Mouse (Mus musculus) heart, embryonic 10.5 days (tissue): ENCODE measurements at regions not wholly inside any gene's neighbourhood (a gene's known extent, or its start where the extent isn't known, plus 50 kb on each side); places are given as distances from the start of the nearest gene placed in this dataset.

Experiments used
- DNase-seq: peaks from one replicate; pipeline ENCODE4 v3.0.0-alpha.2; 2017; ENCODE audit warnings: low spot score
- H3K27ac ChIP-seq: fragments of 300-500 bp; sonication (generic); 2 replicates; pipeline ENCODE4 v1.5.1; 2016; ENCODE audit warnings: mild to moderate bottlenecking
- H3K27me3 ChIP-seq: fragments of 300-500 bp; sonication (generic); 2 replicates; pipeline ENCODE4 v1.6.1; 2016; ENCODE audit warnings: mild to moderate bottlenecking; ENCODE audit not compliant: poor library complexity, insufficient read depth, severe bottlenecking
- H3K36me3 ChIP-seq: fragments of 300-500 bp; sonication (generic); 2 replicates; pipeline ENCODE4 v1.6.1; 2016; ENCODE audit warnings: mild to moderate bottlenecking, moderate library complexity
- H3K4me1 ChIP-seq: fragments of 300-500 bp; sonication (generic); 2 replicates; pipeline ENCODE4 v1.6.1; 2016; ENCODE audit warnings: mild to moderate bottlenecking
- H3K4me3 ChIP-seq: fragments of 300-500 bp; sonication (generic); 2 replicates; pipeline ENCODE4 v1.5.1; 2016; ENCODE audit warnings: mild to moderate bottlenecking, moderate library complexity
- H3K9me3 ChIP-seq: fragments of 300-500 bp; sonication (generic); 2 replicates; pipeline ENCODE4 v1.6.1; 2016; ENCODE audit warnings: mild to moderate bottlenecking, moderate library complexity
- WGBS: fragments of 180-500 bp; shearing (Covaris S2); methylation state at CpG from one replicate; pipeline ENCODE4 v1.1.7; 2016; 5-methylcytosine and 5-hydroxymethylcytosine counted together

- WGBS: 80% methylated on average over 7 of the region's 7 CpGs
- H3K27ac ChIP-seq: no peak overlapping the region
- H3K36me3 ChIP-seq: no peaks in the 10 kb centered on the region
- H3K9me3 ChIP-seq: no peaks in the 10 kb centered on the region
- H3K4me1 ChIP-seq: no peaks in the 10 kb centered on the region
- H3K4me3 ChIP-seq: no peak overlapping the region
- no peak for DNase-seq
- no peaks in the 10 kb centered on the region for H3K27me3 ChIP-seq
Observed at GRCm38 (mm10) chr12:77807674-77808073, 386.4 kb upstream of the Gm6657 start.

GRCm38 (mm10) chr12:77811276-77811675 lies 382.8 kb upstream of the Gm6657 start:
- no peak overlapping the region for H3K27ac ChIP-seq

GRCm38 (mm10) chr12:77819456-77819855 lies 374.6 kb upstream of the Gm6657 start:
- Histone ChIP-seq H3K4me3 (no peak overlapping the region), H3K9me3 (no peaks in the 10 kb centered on the region; the same call in 1 of the 2 replicates), H3K4me1 (0 out of 2 replicates have a peak, but pooled peaks cover 2% of the 10 kb centered on the region), H3K27me3 (no peaks in the 10 kb centered on the region), H3K27ac (no peak overlapping the region), H3K36me3 (no peaks in the 10 kb centered on the region)
- WGBS: 92% methylated on average over 16 of the region's 16 CpGs
- DNase-seq: no peak

More at GRCm38 (mm10) chr12:77811276-77811675, 382.8 kb upstream of the Gm6657 start:
- DNase-seq: no peak
- no peaks in the 10 kb centered on the region for H3K27me3 ChIP-seq
- WGBS: 52% methylated on average over 2 of the region's 2 CpGs
- no peaks in the 10 kb centered on the region for H3K9me3 ChIP-seq
- H3K4me1 ChIP-seq: no peaks in the 10 kb centered on the region
- H3K36me3 ChIP-seq: no peaks in the 10 kb centered on the region
- H3K4me3 ChIP-seq: no peak overlapping the region

GRCm38 (mm10) chr12:77823381-77824030 lies 370.5 kb upstream of the Gm6657 start:
- no peak overlapping the region for H3K27ac ChIP-seq
- H3K36me3 ChIP-seq: no peaks in the 10 kb centered on the region
- no peaks in the 10 kb centered on the region for H3K27me3 ChIP-seq
- DNase-seq: no peak
- no peak overlapping the region for H3K4me3 ChIP-seq
- H3K9me3 ChIP-seq: no peaks in the 10 kb centered on the region
- 40% methylated on average over 3 of the region's 3 CpGs for WGBS
- H3K4me1 ChIP-seq: 0 out of 2 replicates have a peak, but pooled peaks cover 2% of the 10 kb centered on the region

- Histone ChIP-seq H3K27me3 (no peaks in the 10 kb centered on the region), H3K9me3 (no peaks in the 10 kb centered on the region), H3K27ac (no peak overlapping the region), H3K4me1 (no peaks in the 10 kb centered on the region), H3K36me3 (no peaks in the 10 kb centered on the region), H3K4me3 (no peak overlapping the region)
- 93% methylated on average over 9 of the region's 9 CpGs for WGBS
- no peak for DNase-seq
Observed at GRCm38 (mm10) chr12:77833411-77834169, 360.5 kb upstream of the Gm6657 start.

GRCm38 (mm10) chr12:77834891-77835290 lies 359.2 kb upstream of the Gm6657 start:
- H3K36me3 ChIP-seq: no peaks in the 10 kb centered on the region
- no peaks in the 10 kb centered on the region for H3K4me1 ChIP-seq
- H3K27ac ChIP-seq: no peak overlapping the region
- no peaks in the 10 kb centered on the region for H3K27me3 ChIP-seq
- no peak for DNase-seq
- H3K4me3 ChIP-seq: no peak overlapping the region
- no peaks in the 10 kb centered on the region for H3K9me3 ChIP-seq
- 84% methylated on average over 1 of the region's 1 CpGs for WGBS

GRCm38 (mm10) chr12:77836231-77836630 lies 357.8 kb upstream of the Gm6657 start:
- WGBS: 72% methylated on average over 2 of the region's 2 CpGs
- no peaks in the 10 kb centered on the region for H3K9me3 ChIP-seq
- H3K4me1 ChIP-seq: no peaks in the 10 kb centered on the region
- no peak overlapping the region for H3K4me3 ChIP-seq
- no peak overlapping the region for H3K27ac ChIP-seq
- no peaks in the 10 kb centered on the region for H3K27me3 ChIP-seq
- DNase-seq: peak; percentile 36
- no peaks in the 10 kb centered on the region for H3K36me3 ChIP-seq

- Histone ChIP-seq H3K27ac (no peak overlapping the region), H3K9me3 (no peaks in the 10 kb centered on the region), H3K4me1 (peaks cover 1% of the 10 kb centered on the region), H3K4me3 (no peak overlapping the region), H3K36me3 (no peaks in the 10 kb centered on the region), H3K27me3 (no peaks in the 10 kb centered on the region)
- 73% methylated on average over 7 of the region's 7 CpGs for WGBS
- DNase-seq: peak; percentile 10
Observed at GRCm38 (mm10) chr12:77841844-77842415, 352.1 kb upstream of the Gm6657 start.

- Histone ChIP-seq H3K27me3 (no peaks in the 10 kb centered on the region), H3K9me3 (no peaks in the 10 kb centered on the region), H3K27ac (peak overlapping the region; percentile 70), H3K36me3 (no peaks in the 10 kb centered on the region), H3K4me3 (no peak overlapping the region), H3K4me1 (peaks cover 18% of the 10 kb centered on the region)
- DNase-seq: no peak
- 29% methylated on average over 9 of the region's 9 CpGs for WGBS
Observed at GRCm38 (mm10) chr12:77852595-77853577, 341.2 kb upstream of the Gm6657 start.

GRCm38 (mm10) chr12:77854281-77855075 lies 339.6 kb upstream of the Gm6657 start:
- no peak overlapping the region for H3K4me3 ChIP-seq
- H3K27ac ChIP-seq: 0 out of 2 replicates have a peak overlapping the region, but pooled peaks have one; percentile 42
- peaks cover 18% of the 10 kb centered on the region for H3K4me1 ChIP-seq
- H3K9me3 ChIP-seq: no peaks in the 10 kb centered on the region
- 75% methylated on average over 15 of the region's 15 CpGs for WGBS
- no peak for DNase-seq
- no peaks in the 10 kb centered on the region for H3K36me3 ChIP-seq
- no peaks in the 10 kb centered on the region for H3K27me3 ChIP-seq

- peaks cover 18% of the 10 kb centered on the region for H3K4me1 ChIP-seq
- H3K27ac ChIP-seq: no peak overlapping the region
- no peak for DNase-seq
- no peaks in the 10 kb centered on the region for H3K36me3 ChIP-seq
- H3K27me3 ChIP-seq: no peaks in the 10 kb centered on the region
- WGBS: 74% methylated on average over 12 of the region's 12 CpGs
- no peaks in the 10 kb centered on the region for H3K9me3 ChIP-seq
- no peak overlapping the region for H3K4me3 ChIP-seq
Observed at GRCm38 (mm10) chr12:77855796-77856195, 338.2 kb upstream of the Gm6657 start.

GRCm38 (mm10) chr12:77857281-77857680 lies 336.8 kb upstream of the Gm6657 start:
- Histone ChIP-seq H3K9me3 (no peaks in the 10 kb centered on the region), H3K27me3 (no peaks in the 10 kb centered on the region), H3K36me3 (no peaks in the 10 kb centered on the region), H3K4me3 (no peak overlapping the region), H3K27ac (no peak overlapping the region), H3K4me1 (peaks cover 14% of the 10 kb centered on the region)
- WGBS: 65% methylated on average over 4 of the region's 4 CpGs
- no peak for DNase-seq
